Mouse (Mus musculus) stomach, postnatal 0 days (tissue): Measurements from ENCODE around the gene Reps1. TPM values are rescaled to one million over a fixed set of nuclear protein-coding genes. Genes with fewer than 3 reads are reported as not detected.

ENCODE experiments used
- ATAC-seq: fragments of 200-750 bp; cut with Nextera tagmentation; 2 replicates; pipeline ENCODE4 v1.8.0; 2017; ENCODE audit not compliant: low FRiP score, low TSS enrichment
- DNase-seq: peaks from one replicate; pipeline ENCODE4 v3.0.0-alpha.2; 2016; ENCODE audit warnings: low spot score
- H3K27ac ChIP-seq: fragments of 300-500 bp; sonication (generic); replicated peaks from 2 replicates; pipeline ENCODE4 v1.5.1; 2014; ENCODE audit warnings: mild to moderate bottlenecking, control low read depth
- H3K27me3 ChIP-seq: fragments of 300-500 bp; sonication (generic); 2 replicates; pipeline ENCODE4 v1.6.1; 2014; ENCODE audit warnings: low read length; ENCODE audit not compliant: control insufficient read depth, insufficient read depth
- H3K36me3 ChIP-seq: fragments of 300-500 bp; sonication (generic); 2 replicates; pipeline ENCODE4 v1.6.1; 2014; ENCODE audit warnings: low read length, mixed read lengths; ENCODE audit not compliant: control insufficient read depth, insufficient read depth
- H3K4me1 ChIP-seq: fragments of 300-500 bp; sonication (generic); replicated peaks from 2 replicates; pipeline ENCODE4 v1.6.1; 2014; ENCODE audit warnings: antibody characterized with exemption; ENCODE audit not compliant: control insufficient read depth, insufficient read depth
- H3K4me2 ChIP-seq: fragments of 300-500 bp; sonication (generic); replicated peaks from 2 replicates; pipeline ENCODE4 v1.6.1; 2014; ENCODE audit warnings: low read depth, mild to moderate bottlenecking, control low read depth, moderate library complexity
- H3K4me3 ChIP-seq: fragments of 300-500 bp; sonication (generic); 2 replicates; pipeline ENCODE4 v1.5.1; 2014; ENCODE audit warnings: low read depth, low read length, control low read depth
- H3K9ac ChIP-seq: fragments of 300-500 bp; sonication (generic); 2 replicates; pipeline ENCODE4 v1.6.1; 2014; ENCODE audit warnings: mild to moderate bottlenecking, low read length, control low read depth, mixed read lengths
- H3K9me3 ChIP-seq: fragments of 300-500 bp; sonication (generic); 2 replicates; pipeline ENCODE4 v1.6.1; 2016; ENCODE audit warnings: low read length; ENCODE audit not compliant: control insufficient read depth
- CTCF ChIP-seq: IDR thresholded peaks from 2 replicates; pipeline ENCODE4 v1.5.1; 2016; ENCODE audit warnings: antibody characterized with exemption, low read depth, mild to moderate bottlenecking, moderate library complexity
- EP300 ChIP-seq: optimal IDR thresholded peaks from 2 replicates; pipeline ENCODE3; 2016; ENCODE audit warnings: antibody characterized with exemption
- WGBS: fragments of 180-500 bp; shearing (Covaris S2); extraction: QIAGEN DNeasy Blood & Tissue Kit; methylation state at CpG from one replicate; pipeline ENCODE4 v1.1.7; 2014; 5-methylcytosine and 5-hydroxymethylcytosine counted together
- polyA plus RNA-seq: library from polyadenylated mRNA; unstranded; fragments of >200 nt; fragmentation: Nextera tagmentation; extraction: Ambion mirVana; gene quantifications from 2 replicates; pipeline ENCODE4 v1.2.1, GENCODE M21; 2015

Gene Reps1
- polyA plus RNA-seq, 1 experiment from 2014 or later: 10.6 TPM

DNA sequence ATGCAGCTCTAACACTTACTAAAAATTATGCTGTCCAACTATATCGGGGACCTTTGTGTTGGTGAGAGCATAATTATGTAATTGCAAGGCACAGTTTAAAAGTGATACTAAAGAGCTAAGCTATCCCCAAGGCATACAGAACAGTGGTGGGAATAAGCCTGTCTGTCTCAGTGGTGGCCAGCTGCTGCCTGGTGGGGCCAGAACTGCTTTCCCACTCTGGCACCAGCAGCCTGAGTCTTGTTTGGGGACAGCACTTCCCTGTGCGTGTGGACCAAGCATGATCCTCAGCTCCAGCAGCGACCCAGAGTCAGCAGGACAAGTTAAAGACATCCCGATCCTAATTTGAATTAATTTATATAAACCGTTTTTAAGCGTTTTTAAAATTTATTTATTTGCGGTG, 35.2 kb upstream of the Reps1 start:
- Histone ChIP-seq H3K9me3 (no peaks in the 10 kb centered on the region), H3K4me2 (no peak overlapping the region), H3K36me3 (peaks cover 4% of the 10 kb centered on the region; the same call in 1 of the 2 replicates), H3K4me3 (no peak overlapping the region), H3K9ac (no peak overlapping the region), H3K4me1 (no peaks in the 10 kb centered on the region), H3K27me3 (no peaks in the 10 kb centered on the region), H3K27ac (no peak overlapping the region)
- TF ChIP-seq CTCF: no peak
- TF ChIP-seq EP300: no peak
- DNase-seq (no peak), ATAC-seq (no peak)
- 86% methylated on average over 7 of the region's 7 CpGs for WGBS

- DNase-seq (no peak), ATAC-seq (no peak)
- no peaks in the 10 kb centered on the region for H3K4me1 ChIP-seq
- WGBS: 85% methylated on average over 1 of the region's 1 CpGs
- H3K27me3 ChIP-seq: no peaks in the 10 kb centered on the region
- TF ChIP-seq EP300: no peak
- TF ChIP-seq CTCF: no peak
- no peak overlapping the region for H3K4me3 ChIP-seq
- H3K36me3 ChIP-seq: peaks cover 4% of the 10 kb centered on the region; the same call in 1 of the 2 replicates
- no peak overlapping the region for H3K27ac ChIP-seq
- no peak overlapping the region for H3K9ac ChIP-seq
- H3K4me2 ChIP-seq: no peak overlapping the region; the same call in 1 of the 2 replicates
- H3K9me3 ChIP-seq: no peaks in the 10 kb centered on the region
These were observed 34.8 kb upstream of the Reps1 start for GRCm38 (mm10) chr10:18020846-18021245.

DNA sequence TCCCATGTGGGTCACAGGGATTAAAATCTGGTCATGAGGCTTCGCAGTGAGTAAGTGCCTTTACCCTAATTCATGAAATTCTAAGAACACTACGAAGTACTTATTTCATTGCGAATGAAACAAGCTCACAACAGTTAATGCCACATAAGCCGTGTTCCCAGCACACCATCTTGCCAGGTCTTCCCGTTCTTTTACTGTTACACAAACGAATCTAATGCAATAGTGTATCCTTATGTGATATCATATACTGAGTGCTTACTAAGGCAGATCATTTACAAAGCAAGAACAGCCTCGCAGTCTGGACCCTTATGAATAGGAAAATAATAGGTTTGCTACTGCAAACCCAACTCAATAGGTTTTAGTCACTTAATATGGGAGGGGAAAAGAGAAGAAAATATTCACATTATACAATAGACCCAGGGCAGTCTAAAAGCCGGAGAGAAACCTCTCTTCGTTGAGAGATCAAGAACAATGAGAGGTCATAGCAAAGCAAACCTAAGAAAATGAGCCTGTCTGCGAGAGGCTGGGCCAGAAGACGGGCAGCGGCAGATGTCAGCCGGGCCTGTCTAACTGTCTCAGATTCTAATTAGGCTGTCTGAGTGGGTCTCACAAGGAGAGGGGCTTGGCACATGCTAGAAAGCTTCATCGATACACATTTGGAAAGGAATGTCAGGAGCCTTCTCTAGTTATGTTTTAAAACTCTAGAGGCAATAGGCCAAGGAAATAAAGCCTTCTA, 33.9 kb upstream of the Reps1 start:
- 20% methylated on average over 14 of the region's 14 CpGs for whole genome bisulfite sequencing
- ATAC-seq (0 out of 2 replicates have a peak, but pooled peaks have one; percentile 5), DNase-seq (peak; percentile 17)
- Histone ChIP-seq H3K27ac (peak overlapping the region; percentile 98), H3K4me1 (no peaks in the 10 kb centered on the region), H3K9me3 (no peaks in the 10 kb centered on the region), H3K4me3 (peak overlapping the region; percentile 78), H3K9ac (peak overlapping the region; percentile 93), H3K36me3 (no peaks in the 10 kb centered on the region), H3K27me3 (no peaks in the 10 kb centered on the region), H3K4me2 (peak overlapping the region; percentile 67)
- TF ChIP-seq EP300: no peak
- no peak for TF ChIP-seq CTCF

DNA sequence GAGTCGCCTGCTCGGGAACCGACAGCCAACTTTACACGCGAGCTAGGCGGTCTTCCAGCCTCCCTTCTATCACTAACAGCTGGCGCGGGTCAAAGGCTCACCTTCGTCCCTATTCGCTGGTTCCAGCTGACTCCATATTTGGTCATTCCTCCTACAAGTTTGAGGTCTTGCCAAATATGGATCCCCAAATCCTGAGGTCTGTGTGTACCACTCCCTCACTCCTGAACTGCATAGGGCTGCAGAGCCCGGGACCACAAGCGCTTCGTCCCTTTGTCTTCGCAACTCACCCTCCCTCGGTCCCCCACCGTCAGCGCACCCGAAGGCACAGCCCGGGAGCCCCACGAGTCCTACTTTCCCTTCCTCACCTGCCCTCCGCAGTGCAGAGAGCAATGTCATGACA, 33.3 kb upstream of the Reps1 start:
- H3K4me1 ChIP-seq: no peaks in the 10 kb centered on the region
- ATAC-seq (peak; percentile 85), DNase-seq (peak; percentile 82)
- no peak for TF ChIP-seq CTCF
- TF ChIP-seq EP300: no peak
- H3K9me3 ChIP-seq: no peaks in the 10 kb centered on the region
- H3K4me2 ChIP-seq: peak overlapping the region; percentile 67
- H3K36me3 ChIP-seq: no peaks in the 10 kb centered on the region
- no peaks in the 10 kb centered on the region for H3K27me3 ChIP-seq
- peak overlapping the region; percentile 78 for H3K4me3 ChIP-seq
- H3K9ac ChIP-seq: peak overlapping the region; percentile 93
- WGBS: under 1% methylated on average over 21 of the region's 21 CpGs
- H3K27ac ChIP-seq: peak overlapping the region; percentile 98

- Histone ChIP-seq H3K4me1 (no peaks in the 10 kb centered on the region), H3K9ac (peak within 1 kb of the TSS; percentile 93), H3K9me3 (no peaks in the 10 kb centered on the region), H3K4me2 (peak within 1 kb of the TSS; percentile 67), H3K36me3 (no peaks in the 10 kb centered on the region), H3K4me3 (peak within 1 kb of the TSS; percentile 78), H3K27ac (peak within 1 kb of the TSS; percentile 98), H3K27me3 (no peaks in the 10 kb centered on the region)
- WGBS: under 1% methylated on average over 37 of the region's 37 CpGs
- DNase-seq (peak; percentile 86), ATAC-seq (peak; percentile 98)
- TF ChIP-seq EP300 (no peak), CTCF (peak; percentile 52; the same call in 1 of the 2 replicates)
These were observed 32.8 kb upstream of the Reps1 start, which contains the start of gene Abracl for GRCm38 (mm10) chr10:18022741-18023347. Gene Abracl, minus strand, starts transcription at chr10:18023288.

- no peak overlapping the region for H3K27ac ChIP-seq
- no peak overlapping the region for H3K9ac ChIP-seq
- H3K4me2 ChIP-seq: no peak overlapping the region
- no peak for TF ChIP-seq EP300
- TF ChIP-seq CTCF: no peak
- WGBS: 92% methylated on average over 4 of the region's 4 CpGs
- H3K4me3 ChIP-seq: no peak overlapping the region
- H3K36me3 ChIP-seq: no peaks in the 10 kb centered on the region
- no peaks in the 10 kb centered on the region for H3K4me1 ChIP-seq
- H3K27me3 ChIP-seq: no peaks in the 10 kb centered on the region
- DNase-seq: no peak
- H3K9me3 ChIP-seq: no peaks in the 10 kb centered on the region
- no peak for ATAC-seq
These were observed 21.3 kb upstream of the Reps1 start for GRCm38 (mm10) chr10:18034408-18034807.
